Comparison of ENCODE assay signal across 16 mouse cellular contexts in the genomic region with DNA sequence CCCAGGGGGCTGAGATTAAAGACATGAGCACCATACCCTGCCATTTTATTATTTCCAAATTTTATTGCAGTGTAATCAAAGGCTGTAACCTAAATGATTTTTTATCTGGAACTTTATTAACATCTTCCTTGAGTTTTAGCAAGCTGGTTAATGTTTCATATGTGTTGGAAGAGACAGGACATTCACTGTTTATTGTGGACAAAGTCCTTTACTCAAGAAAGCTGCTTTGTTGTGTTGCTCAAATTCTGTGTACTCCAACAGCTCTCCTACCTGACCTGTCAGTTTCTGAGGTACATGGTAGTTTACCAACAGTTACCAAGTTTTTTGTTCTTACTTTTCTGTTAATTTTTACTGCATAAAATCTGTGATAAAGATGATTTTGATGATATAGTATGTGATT.
"Had no signal": no experiment of that assay in that cellular context is flagged by ENCODE, and none has a peak within 500 bp of the region (broad histone marks: within the 10 kb centered on the region; RNA-seq: fewer than 3 reads in every experiment).

No protein-coding gene starts in this region.

- H3K9me3 ChIP-seq: neural tube, embryonic 13.5 days; neural tube, embryonic 15.5 days; stomach, embryonic 15.5 days had no signal

- H3K4me2 ChIP-seq: neural tube, embryonic 13.5 days; neural tube, embryonic 15.5 days; stomach, embryonic 15.5 days had no signal

- H3K4me3 ChIP-seq: neural tube, embryonic 13.5 days; neural tube, embryonic 15.5 days; stomach, embryonic 15.5 days had no signal

- DNase-seq: retina, postnatal 1 day; right cerebral cortex, adult 18-20 months; right cerebral cortex, postnatal 14 days; right cerebral cortex, postnatal 25 days; right cerebral cortex, postnatal 4 days; spleen, adult 18-20 months; thymus, adult 18-20 months; thymus, adult 2 months; thymus, postnatal 14 days; thymus, postnatal 25 days; thymus, postnatal 36 days; thymus, postnatal 4 days had no signal

- H3K36me3 ChIP-seq: neural tube, embryonic 13.5 days; neural tube, embryonic 15.5 days; stomach, embryonic 15.5 days had no signal

- H3K27ac ChIP-seq: neural tube, embryonic 13.5 days; neural tube, embryonic 15.5 days; stomach, embryonic 15.5 days; stomach, postnatal 0 days had no signal

- H3K9ac ChIP-seq: neural tube, embryonic 13.5 days; neural tube, embryonic 15.5 days; stomach, embryonic 15.5 days had no signal

- H3K27me3 ChIP-seq: neural tube, embryonic 13.5 days; neural tube, embryonic 15.5 days; stomach, embryonic 15.5 days had no signal

- H3K4me1 ChIP-seq: neural tube, embryonic 15.5 days; stomach, embryonic 15.5 days had no signal
